Comparison of ENCODE assay signal across 9 mouse cellular contexts in the genomic region with DNA sequence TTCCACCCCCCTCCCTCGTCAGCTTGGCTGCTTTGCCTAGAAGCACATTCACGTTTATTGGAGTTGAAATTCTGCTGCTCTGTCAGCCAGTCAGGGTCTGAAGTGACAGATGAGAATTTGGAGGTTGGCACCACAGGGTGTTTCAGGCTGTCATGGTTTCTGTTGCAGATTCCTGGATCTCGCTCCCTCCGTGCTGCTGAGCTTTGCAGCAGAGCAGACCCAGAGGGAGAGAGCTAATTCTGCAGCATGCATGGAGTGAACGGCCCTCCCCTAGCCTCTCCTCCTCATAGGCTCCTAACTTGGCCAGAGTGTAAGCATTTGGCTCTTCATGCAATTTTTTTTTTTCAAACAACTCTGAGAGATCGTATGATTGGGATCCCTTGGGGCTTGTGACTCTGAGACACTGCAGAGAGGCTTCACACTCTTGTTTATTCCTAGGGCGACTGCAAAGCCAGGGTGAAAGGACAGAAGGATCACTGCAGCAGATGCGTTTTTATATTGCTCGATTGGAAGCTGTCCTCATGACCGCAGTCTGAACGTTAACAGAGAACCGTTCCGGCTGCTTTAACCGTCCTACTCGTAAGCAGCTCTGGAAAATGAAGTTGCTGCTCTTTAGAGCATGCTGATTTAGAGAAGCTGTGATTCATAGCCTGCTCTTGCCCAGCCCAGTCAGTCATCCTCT. TPM values are rescaled to one million over a fixed set of nuclear protein-coding genes. Genes with fewer than 3 reads are reported as not detected.
DNase-seq lines count a peak whose midpoint lies in the region; ATAC-seq and TF ChIP-seq lines count a peak whose summit lies in the region.
"Had no signal": no experiment of that assay in that cellular context is flagged by ENCODE, and none has a peak within 500 bp of the region (broad histone marks: within the 10 kb centered on the region; RNA-seq: fewer than 3 reads in every experiment).

Gene Sparcl1 (minus strand): TSS at position 243 of the 682 bp plus-strand sequence.

- H3K4me3 ChIP-seq in forebrain, postnatal 0 days (ENCODE audit: low read depth, low read length): peak within 1 kb of the TSS; percentile 32
- H3K4me3 ChIP-seq in heart, postnatal 0 days (ENCODE audit: low read depth, low read length): peak within 1 kb of the TSS; percentile 52

- TF ChIP-seq CTCF in forebrain, postnatal 0 days (IDR thresholded peaks at IDR 0.05; ENCODE audit: low read depth): no peak
- no peak for TF ChIP-seq CTCF in heart, postnatal 0 days (IDR thresholded peaks at IDR 0.05; ENCODE audit: low read depth)

- peak within 1 kb of the TSS; percentile 75 for H3K27ac ChIP-seq in forebrain, postnatal 0 days (ENCODE audit: low read depth, low read length)
- H3K27ac ChIP-seq in heart, postnatal 0 days (ENCODE audit: low read depth): peak within 1 kb of the TSS; percentile 86

- TF ChIP-seq EP300 in heart, postnatal 0 days (IDR thresholded peaks at IDR 0.05; ENCODE audit: low read depth): no peak

- H3K4me1 ChIP-seq in forebrain, postnatal 0 days (ENCODE audit: insufficient read depth): peaks cover 35% of the 10 kb centered on the region
- peaks cover 28% of the 10 kb centered on the region for H3K4me1 ChIP-seq in heart, postnatal 0 days (ENCODE audit: control insufficient read depth, insufficient read depth)

- WGBS in forebrain, postnatal 0 days: 15% methylated on average over 15 of the region's 15 CpGs
- 28% methylated on average over 15 of the region's 15 CpGs for WGBS in heart, postnatal 0 days

- ATAC-seq in forebrain, postnatal 0 days: peak; percentile 81
- peak; percentile 46 for ATAC-seq in heart, postnatal 0 days (ENCODE audit: insufficient read depth, low read depth)

- H3K27me3 ChIP-seq in forebrain, postnatal 0 days (ENCODE audit: insufficient read depth, low read length): no peaks in the 10 kb centered on the region
- H3K27me3 ChIP-seq in heart, postnatal 0 days (ENCODE audit: control insufficient read depth, insufficient read depth, low read length): no peaks in the 10 kb centered on the region

- peak within 1 kb of the TSS; percentile 40 for H3K9ac ChIP-seq in forebrain, postnatal 0 days
- H3K9ac ChIP-seq in heart, postnatal 0 days (replicated peaks; ENCODE audit: low read depth, low read length): peak within 1 kb of the TSS; percentile 55

- H3K9me3 ChIP-seq in forebrain, postnatal 0 days (ENCODE audit: low read length): no peaks in the 10 kb centered on the region
- H3K9me3 ChIP-seq in heart, postnatal 0 days (replicated peaks; ENCODE audit: control insufficient read depth, low read length): no peaks in the 10 kb centered on the region

- peak; percentile 16 for DNase-seq in 3134 (ENCODE audit: extremely low read depth, insufficient read length, low spot score)
- DNase-seq in brain, adult 2 months (ENCODE audit: low read depth, low spot score): peak; percentile 86
- DNase-seq in forebrain, postnatal 0 days: peak; percentile 80
- peak; percentile 58 for DNase-seq in heart, postnatal 0 days (ENCODE audit: low spot score)
- peak; percentile 71 to 88 for DNase-seq in layer of hippocampus, adult 18-20 months (ENCODE audit: low spot score in 2 of 2)
- DNase-seq in lung, postnatal 10 days: peak; percentile 67
- DNase-seq in right cerebral cortex, postnatal 25 days: peak; percentile 67
- DNase-seq in yolk sac, embryonic 10.5 days (ENCODE audit: low spot score): no peak

- H3K36me3 ChIP-seq in forebrain, postnatal 0 days (ENCODE audit: insufficient read depth): no peaks in the 10 kb centered on the region
- H3K36me3 ChIP-seq in heart, postnatal 0 days (replicated peaks; ENCODE audit: control insufficient read depth, insufficient read depth, low read length): no peaks in the 10 kb centered on the region

- H3K4me2 ChIP-seq in forebrain, postnatal 0 days (ENCODE audit: low read depth): peak within 1 kb of the TSS; percentile 43
- H3K4me2 ChIP-seq in heart, postnatal 0 days (ENCODE audit: low read depth, low read length): peak within 1 kb of the TSS; percentile 59

RNA-seq across cellular contexts. Expression of gene Sparcl1, which starts in this region (rescaled TPM):
- total RNA-seq in forebrain, postnatal 0 days (2014; rRNA removed): 342 and 344 TPM in 2 replicates
- 239 and 282 TPM in 2 replicates for polyA plus RNA-seq in forebrain, postnatal 0 days (2015; fragmentation: Nextera tagmentation; extraction: Ambion mirVana)
- total RNA-seq in heart, postnatal 0 days (2014; rRNA removed; ENCODE audit: low replicate concordance): 123 and 168 TPM in 2 replicates
- polyA plus RNA-seq in heart, postnatal 0 days (2015; fragmentation: Nextera tagmentation; extraction: Ambion mirVana): 97.3 and 99.0 TPM in 2 replicates
- 1,000 to 10,000 TPM; 1,467 to 1,533 TPM for total RNA-seq in layer of hippocampus, adult 18-20 months (2021)
- total RNA-seq: MEL had no signal
